Mouse (Mus musculus): ENCODE results near the gene Apol7e. TPM values are rescaled to one million over a fixed set of nuclear protein-coding genes. Genes with fewer than 3 reads are reported as not detected.

Apol7e gene
- polyA plus RNA-seq (2015; fragmentation: Illumina TruSeq; extraction: RNeasy Lipid Tissue Mini Kit (QIAGEN cat#74804); ENCODE audit: low read depth, low replicate concordance): not detected

DNA sequence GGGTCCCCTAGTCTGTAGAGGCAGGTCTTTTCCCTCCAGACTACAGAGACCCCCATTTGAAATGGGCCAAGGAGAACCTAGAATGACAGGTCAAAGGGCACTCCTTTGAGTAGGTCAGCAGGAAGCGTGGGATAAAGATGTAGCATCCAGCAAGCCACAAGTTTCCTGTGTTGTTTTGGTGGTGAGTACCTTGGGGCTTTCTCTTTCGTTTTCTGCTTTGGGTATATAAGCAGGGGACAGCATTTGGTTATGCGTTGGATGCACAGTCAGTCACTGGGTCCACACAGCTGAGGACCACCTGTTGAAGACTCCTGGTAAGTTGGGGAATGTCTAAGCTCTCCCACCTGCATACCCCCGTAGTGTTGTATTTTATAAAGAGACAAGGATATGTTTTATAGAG lies at the start of gene Apol7e:
Apol7e (plus strand) TSS at position 202 of the 400 bp plus-strand sequence.

DNA sequence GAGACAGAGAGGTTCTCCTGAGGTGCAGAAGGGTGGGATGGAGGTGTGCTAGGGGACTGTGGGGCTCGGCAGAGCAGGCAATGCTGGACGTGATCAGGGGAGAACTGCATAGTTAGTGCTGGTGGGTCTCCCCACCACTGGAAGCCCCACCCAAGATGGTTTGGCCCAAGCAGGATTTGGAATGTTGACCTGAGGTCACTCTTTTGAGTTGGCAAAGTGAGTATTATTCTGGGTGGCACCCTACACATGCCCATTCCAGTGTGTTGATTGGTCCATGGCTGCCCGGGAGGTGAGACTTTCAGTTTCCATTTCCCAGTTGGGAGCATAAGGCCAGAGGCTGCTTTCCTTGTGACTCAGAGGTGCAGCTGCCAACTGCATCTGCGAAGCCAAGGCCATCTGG lies 30.1 kb downstream of the Apol7e start, which contains the start of gene Apol9b:
Apol9b (plus strand) TSS at position 301 of the 400 bp plus-strand sequence.

GRCm38 (mm10) chr15:77756848-77757247 lies 58.2 kb downstream of the Apol7e start, which contains the start of gene Apol8:
Gene Apol8, minus strand, starts transcription at chr15:77757003.

Other genes with a start within 250 kb of the Apol7e start
- not detected for gene Apol10a, start 221.8 kb upstream of the Apol7e start, polyA plus RNA-seq (2015; fragmentation: Illumina TruSeq; extraction: RNeasy Lipid Tissue Mini Kit (QIAGEN cat#74804); ENCODE audit: low read depth, low replicate concordance)
- gene Apol11a, start 190.6 kb upstream of the Apol7e start, polyA plus RNA-seq (2015; fragmentation: Illumina TruSeq; extraction: RNeasy Lipid Tissue Mini Kit (QIAGEN cat#74804); ENCODE audit: low read depth, low replicate concordance): not detected
- gene Apol7c, start 165.5 kb upstream of the Apol7e start, polyA plus RNA-seq (2015; fragmentation: Illumina TruSeq; extraction: RNeasy Lipid Tissue Mini Kit (QIAGEN cat#74804); ENCODE audit: low read depth, low replicate concordance): not detected
- not detected for gene 1700025B11Rik, start 137.0 kb upstream of the Apol7e start, polyA plus RNA-seq (2015; fragmentation: Illumina TruSeq; extraction: RNeasy Lipid Tissue Mini Kit (QIAGEN cat#74804); ENCODE audit: low read depth, low replicate concordance)
- 0.37 TPM for gene Apol10b, start 102.7 kb upstream of the Apol7e start, polyA plus RNA-seq (2015; fragmentation: Illumina TruSeq; extraction: RNeasy Lipid Tissue Mini Kit (QIAGEN cat#74804); ENCODE audit: low read depth, low replicate concordance)
- gene Gm36245, start 99.6 kb upstream of the Apol7e start, polyA plus RNA-seq (2015; fragmentation: Illumina TruSeq; extraction: RNeasy Lipid Tissue Mini Kit (QIAGEN cat#74804); ENCODE audit: low read depth, low replicate concordance): not detected
- gene Apol11b, start 55.6 kb upstream of the Apol7e start, polyA plus RNA-seq (2015; fragmentation: Illumina TruSeq; extraction: RNeasy Lipid Tissue Mini Kit (QIAGEN cat#74804); ENCODE audit: low read depth, low replicate concordance): not detected
- gene Apol9b, start 30.2 kb downstream of the Apol7e start, polyA plus RNA-seq (2015; fragmentation: Illumina TruSeq; extraction: RNeasy Lipid Tissue Mini Kit (QIAGEN cat#74804); ENCODE audit: low read depth, low replicate concordance): not detected
- gene Apol8, start 58.1 kb downstream of the Apol7e start, polyA plus RNA-seq (2015; fragmentation: Illumina TruSeq; extraction: RNeasy Lipid Tissue Mini Kit (QIAGEN cat#74804); ENCODE audit: low read depth, low replicate concordance): 4.6 TPM
- 23.2 TPM for gene Myh9, start 143.3 kb downstream of the Apol7e start, polyA plus RNA-seq (2015; fragmentation: Illumina TruSeq; extraction: RNeasy Lipid Tissue Mini Kit (QIAGEN cat#74804); ENCODE audit: low read depth, low replicate concordance)
- 218 TPM for gene Txn2, start 230.1 kb downstream of the Apol7e start, polyA plus RNA-seq (2015; fragmentation: Illumina TruSeq; extraction: RNeasy Lipid Tissue Mini Kit (QIAGEN cat#74804); ENCODE audit: low read depth, low replicate concordance)